Mouse (Mus musculus) thymus, adult 2 months (tissue): Measurements from ENCODE around the gene Stat3. TPM values are rescaled to one million over a fixed set of nuclear protein-coding genes. Genes with fewer than 3 reads are reported as not detected.

Experiments
- DNase-seq: peaks from one replicate; pipeline ENCODE4 v3.0.0; 2021
- H3K27ac ChIP-seq: fragments of 200-500 bp; 2 replicates; pipeline ENCODE4 v1.5.1; 2012; ENCODE audit warnings: low read length, control low read depth; ENCODE audit not compliant: control insufficient read depth, insufficient read depth
- H3K27me3 ChIP-seq: fragments of 200-500 bp; 2 replicates; pipeline ENCODE4 v1.6.1; 2012; ENCODE audit warnings: mild to moderate bottlenecking, low read length, moderate library complexity, mixed read lengths; ENCODE audit not compliant: control insufficient read depth, insufficient read depth
- H3K36me3 ChIP-seq: fragments of 200-500 bp; 2 replicates; pipeline ENCODE4 v1.6.1; 2012; ENCODE audit warnings: mild to moderate bottlenecking, low read length, moderate library complexity; ENCODE audit not compliant: control insufficient read depth, insufficient read depth
- H3K4me1 ChIP-seq: fragments of 200-500 bp; replicated peaks from 2 replicates; pipeline ENCODE4 v1.6.1; 2012; ENCODE audit warnings: low read length; ENCODE audit not compliant: control insufficient read depth, insufficient read depth
- H3K4me3 ChIP-seq: fragments of 200-500 bp; 2 replicates; pipeline ENCODE4 v1.5.1; 2012; ENCODE audit warnings: mild to moderate bottlenecking, low read length, control low read depth, moderate library complexity; ENCODE audit not compliant: control insufficient read depth, insufficient read depth
- CTCF ChIP-seq: fragments of 200-500 bp; IDR thresholded peaks from 2 replicates; pipeline ENCODE4 v1.5.1; 2012; ENCODE audit warnings: mild to moderate bottlenecking, control low read depth, low read length, moderate library complexity, borderline replicate concordance; ENCODE audit not compliant: control insufficient read depth, poor library complexity, insufficient read depth; ENCODE audit errors: extremely low read depth
- POLR2A ChIP-seq: fragments of 200-500 bp; IDR thresholded peaks from 2 replicates; pipeline ENCODE4 v1.6.1; 2012; ENCODE audit warnings: mild to moderate bottlenecking, low read length, control low read depth, moderate library complexity; ENCODE audit not compliant: control insufficient read depth, poor library complexity, insufficient read depth; ENCODE audit errors: extremely low read depth
- WGBS: fragments of 180-500 bp; shearing (Covaris S2); methylation state at CpG from one replicate; pipeline ENCODE4 v1.1.7; 2018; 5-methylcytosine and 5-hydroxymethylcytosine counted together
- polyA plus RNA-seq: library from polyadenylated mRNA; depleted of rRNA; stranded (reverse); fragments of >200 nt; gene quantifications from 2 replicates; pipeline ENCODE4 v1.2.3, GENCODE M21; 2012

Stat3 gene
- polyA plus RNA-seq, 1 experiment, result 147 TPM

DNA sequence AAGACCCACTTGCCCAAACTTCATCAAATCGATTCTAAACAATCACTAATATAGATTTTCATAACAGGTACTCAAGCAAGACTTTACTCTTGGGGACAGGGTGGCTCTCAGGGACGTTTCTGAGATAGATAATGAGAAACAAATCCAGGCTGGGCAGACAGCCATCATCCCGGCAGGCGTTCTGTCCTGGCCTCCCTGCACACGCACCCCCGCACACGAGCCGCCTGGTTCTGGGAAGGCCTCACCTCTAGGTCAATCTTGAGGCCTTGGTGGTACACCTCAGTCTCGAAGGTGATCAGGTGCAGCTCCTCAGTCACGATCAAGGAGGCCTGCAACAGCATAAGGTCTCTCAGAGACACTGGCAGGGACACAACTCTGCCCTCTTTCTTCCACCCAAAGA, 43.3 kb downstream of the Stat3 start:
- peaks cover 8% of the 10 kb centered on the region for H3K36me3 ChIP-seq
- no peak overlapping the region for H3K4me3 ChIP-seq
- DNase-seq, result no peak
- WGBS, result 93% methylated on average over 10 of the region's 10 CpGs
- no peaks in the 10 kb centered on the region for H3K27me3 ChIP-seq
- TF ChIP-seq POLR2A, result no peak
- no peak for TF ChIP-seq CTCF
- no peak overlapping the region for H3K27ac ChIP-seq
- H3K4me1 ChIP-seq, result peaks cover 42% of the 10 kb centered on the region

DNA sequence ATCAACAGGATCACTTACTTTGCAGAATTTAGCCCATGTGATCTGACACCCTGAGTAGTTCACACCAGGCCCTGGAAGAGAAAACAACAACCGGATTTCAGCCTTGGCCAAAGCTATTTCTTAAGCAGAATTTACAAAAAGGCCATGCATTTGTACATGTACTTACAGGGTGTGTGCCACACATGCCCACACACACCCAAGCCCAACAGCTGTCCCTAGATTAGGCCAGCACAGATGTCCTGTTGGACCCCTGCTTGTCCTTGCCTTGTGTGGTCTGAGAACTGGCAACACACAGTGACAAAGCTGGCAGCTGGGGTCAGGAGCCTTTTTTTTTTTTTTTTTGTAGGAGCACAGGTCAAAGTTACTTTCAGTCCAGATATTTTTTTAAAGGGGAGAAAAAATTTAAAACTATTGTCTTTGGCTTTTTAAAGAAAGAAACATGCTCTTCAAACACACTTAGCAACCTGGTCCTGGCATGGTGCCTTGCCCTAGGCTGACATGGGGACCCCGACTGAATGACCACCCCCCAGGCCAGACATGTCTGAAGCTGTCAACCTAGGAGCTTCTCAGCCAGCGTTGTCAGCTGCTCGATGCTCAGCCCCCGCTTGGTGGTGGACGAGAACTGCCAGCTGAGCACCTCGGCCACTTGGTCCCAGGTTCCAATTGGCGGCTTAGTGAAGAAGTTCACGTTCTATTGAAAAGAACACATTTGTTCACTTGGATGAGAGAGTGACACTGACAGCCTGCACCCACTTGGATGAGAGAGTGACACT, 45.0 kb downstream of the Stat3 start:
- H3K36me3 ChIP-seq, result peaks cover 6% of the 10 kb centered on the region; the same call in 1 of the 2 replicates

DNA sequence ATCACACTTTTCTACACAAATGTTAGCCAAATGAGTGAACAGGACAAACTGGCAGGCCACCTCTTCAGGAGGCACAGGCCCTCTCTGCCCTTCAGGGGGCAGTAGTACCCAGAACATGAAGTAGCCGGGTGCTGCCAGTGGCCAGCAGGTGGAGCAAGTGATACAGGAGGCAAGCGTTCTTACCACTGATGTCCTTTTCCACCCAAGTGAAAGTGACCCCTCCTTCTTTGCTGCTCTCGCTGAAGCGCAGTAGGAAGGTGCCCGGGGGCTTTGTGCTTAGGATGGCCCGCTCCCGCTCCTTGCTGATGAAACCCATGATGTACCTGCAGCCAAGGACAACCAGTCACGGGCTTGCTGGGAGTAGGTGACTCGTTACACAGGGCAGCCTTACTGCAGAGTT, 45.9 kb downstream of the Stat3 start:
- Histone ChIP-seq H3K36me3 (peaks cover 6% of the 10 kb centered on the region; the same call in 1 of the 2 replicates), H3K27me3 (no peaks in the 10 kb centered on the region), H3K27ac (peak overlapping the region; percentile 97), H3K4me3 (no peak overlapping the region), H3K4me1 (peaks cover 60% of the 10 kb centered on the region)
- peak; percentile 92 for DNase-seq
- 22% methylated on average over 9 of the region's 9 CpGs for WGBS
- TF ChIP-seq POLR2A (no peak), CTCF (peak; percentile 98)

More for the DNA sequence above, 45.0 kb downstream of the Stat3 start:
- H3K27ac ChIP-seq, result no peak overlapping the region
- H3K4me3 ChIP-seq, result no peak overlapping the region
- 85% methylated on average over 9 of the region's 9 CpGs for WGBS
- H3K4me1 ChIP-seq, result peaks cover 59% of the 10 kb centered on the region
- no peak for DNase-seq
- no peaks in the 10 kb centered on the region for H3K27me3 ChIP-seq
- TF ChIP-seq CTCF (no peak), POLR2A (no peak)

DNA sequence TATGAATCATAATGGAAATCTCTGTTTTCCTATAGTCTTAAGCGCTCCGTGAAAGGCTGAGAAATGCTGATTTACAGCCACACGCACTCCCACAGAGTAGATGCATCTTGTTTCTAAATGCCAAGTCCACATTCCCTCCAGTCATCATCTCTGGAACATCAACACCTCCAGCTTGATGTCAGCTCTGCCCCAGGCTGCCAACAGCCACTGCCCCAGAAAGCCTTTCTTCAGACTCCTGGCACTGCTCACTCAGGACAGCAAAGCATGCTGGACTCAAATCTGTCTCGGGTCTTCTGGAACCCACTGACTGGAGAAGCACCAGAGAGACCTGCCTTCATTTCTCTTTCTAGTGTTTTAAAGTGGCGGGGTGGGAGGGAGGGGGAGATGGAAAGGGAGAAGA, 46.9 kb downstream of the Stat3 start:
- WGBS, result 67% methylated on average over 5 of the region's 5 CpGs
- peak overlapping the region; percentile 97 for H3K27ac ChIP-seq
- H3K27me3 ChIP-seq, result no peaks in the 10 kb centered on the region
- peaks cover 6% of the 10 kb centered on the region; the same call in 1 of the 2 replicates for H3K36me3 ChIP-seq
- no peak overlapping the region for H3K4me3 ChIP-seq
- TF ChIP-seq CTCF (no peak), POLR2A (no peak)
- peak; percentile 30 for DNase-seq
- H3K4me1 ChIP-seq, result peaks cover 61% of the 10 kb centered on the region

DNA sequence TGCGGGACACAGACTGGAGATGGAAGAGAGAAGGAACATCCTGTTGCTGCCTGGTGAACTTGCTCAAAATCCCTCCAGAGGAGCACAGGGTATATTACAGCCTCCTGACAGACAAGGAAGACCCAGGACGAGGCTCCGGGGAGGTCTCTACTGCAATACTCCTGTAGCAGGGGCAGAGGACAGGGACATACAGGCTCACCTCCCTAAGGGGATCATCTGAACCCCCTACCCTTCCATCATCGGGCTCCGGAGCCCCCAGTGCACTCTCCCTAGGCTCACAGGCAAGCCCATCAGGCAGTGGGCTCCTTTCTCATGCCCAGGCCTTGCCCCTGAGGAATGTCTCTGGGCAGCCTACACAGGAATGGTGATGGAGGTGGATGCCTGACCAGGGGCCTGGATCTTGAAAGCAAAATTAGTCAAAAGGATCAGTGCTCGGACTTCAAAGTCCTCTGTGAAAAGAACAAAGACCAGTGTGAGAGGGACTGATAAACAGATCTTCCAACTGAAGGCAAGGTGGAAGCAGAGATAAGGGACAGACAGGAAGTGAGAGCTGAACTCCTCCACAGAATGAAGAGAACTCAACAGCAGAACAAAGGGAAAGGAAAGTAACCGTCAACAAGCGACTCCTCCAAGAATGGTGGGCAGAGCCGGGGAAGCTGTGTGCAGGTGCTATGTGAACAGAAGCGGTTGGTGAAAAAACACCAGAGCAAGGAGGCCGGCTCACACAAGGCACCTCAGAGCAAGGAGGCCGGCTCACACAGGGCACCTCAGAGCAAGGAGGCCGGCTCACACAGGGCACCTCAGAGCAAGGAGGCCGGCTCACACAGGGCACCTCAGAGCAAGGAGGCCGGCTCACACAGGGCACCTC, 47.9 kb downstream of the Stat3 start:
- peaks cover 66% of the 10 kb centered on the region for H3K4me1 ChIP-seq
- 16% methylated on average over 15 of the region's 15 CpGs for WGBS
- H3K36me3 ChIP-seq, result peaks cover 6% of the 10 kb centered on the region
- H3K4me3 ChIP-seq, result no peak overlapping the region
- H3K27me3 ChIP-seq, result no peaks in the 10 kb centered on the region
- peak; percentile 73 for DNase-seq
- H3K27ac ChIP-seq, result peak overlapping the region; percentile 97
- TF ChIP-seq CTCF (no peak), POLR2A (peak; percentile 53; the same call in 1 of the 2 replicates)

DNA sequence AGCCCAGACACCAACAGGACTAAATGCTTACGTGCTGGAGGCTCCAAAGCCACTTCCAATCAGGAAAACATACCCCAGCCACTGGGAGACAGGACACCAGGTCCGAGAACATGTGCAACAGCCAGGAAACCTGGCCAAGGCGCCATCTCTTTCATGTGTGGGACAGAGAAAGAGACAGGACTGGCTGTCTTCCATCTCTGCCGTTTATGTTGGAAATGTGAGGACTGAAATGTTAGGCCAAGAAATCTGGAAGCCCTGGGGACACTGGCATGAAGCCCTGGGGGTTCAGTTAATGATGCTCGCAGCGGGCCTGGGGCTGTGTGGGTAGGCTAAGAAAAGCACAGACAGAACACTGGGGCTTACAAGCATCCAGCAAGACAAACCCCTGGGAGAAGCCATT, 48.9 kb downstream of the Stat3 start:
- Histone ChIP-seq H3K27me3 (no peaks in the 10 kb centered on the region), H3K36me3 (peaks cover 10% of the 10 kb centered on the region), H3K4me3 (no peak overlapping the region), H3K4me1 (peaks cover 66% of the 10 kb centered on the region), H3K27ac (peak overlapping the region; percentile 97)
- WGBS, result 82% methylated on average over 6 of the region's 6 CpGs
- no peak for TF ChIP-seq CTCF
- no peak for TF ChIP-seq POLR2A
- no peak for DNase-seq
